Mouse (Mus musculus): ENCODE results near the gene C1ql1. TPM values are rescaled to one million over a fixed set of nuclear protein-coding genes. Genes with fewer than 3 reads are reported as not detected.

Gene C1ql1
- polyA plus RNA-seq, 1 experiment from 2014 or later: 4.1 TPM

DNA sequence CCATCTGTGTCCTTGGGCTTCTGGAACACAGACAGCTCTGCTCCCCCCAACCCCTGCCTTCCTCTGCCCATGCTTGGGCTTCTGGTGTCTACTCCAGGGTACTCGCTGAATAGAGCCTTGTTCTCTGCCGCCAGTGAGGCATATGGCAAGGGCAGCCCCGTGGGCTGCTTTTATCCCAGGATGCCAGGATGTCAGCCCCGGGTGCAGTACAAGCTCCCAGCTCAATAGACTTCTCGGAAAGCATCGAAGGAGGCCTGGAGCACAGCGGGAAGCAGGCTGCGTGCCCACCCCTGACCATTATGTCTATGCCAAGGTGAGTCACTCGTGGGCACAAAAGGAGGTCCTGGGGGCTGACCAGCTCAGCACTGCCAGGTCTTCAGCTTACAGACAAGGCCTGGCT is 48.1 kb downstream of the C1ql1 start:
- ATAC-seq (ENCODE audit: insufficient number of reproducible peaks, low FRiP score, low TSS enrichment, low read depth): no peak
- Histone ChIP-seq H3K4me1 (peaks cover 7% of the 10 kb centered on the region; the same call in 1 of the 2 replicates), H3K36me3 (no peaks in the 10 kb centered on the region), H3K9me3 (replicated peaks) (no peaks in the 10 kb centered on the region), H3K4me3 (replicated peaks) (no peak overlapping the region), H3K4me2 (replicated peaks) (no peak overlapping the region), H3K9ac (no peak overlapping the region), H3K27ac (replicated peaks) (no peak overlapping the region), H3K27me3 (peaks cover 31% of the 10 kb centered on the region)
- 67% methylated on average over 9 of the region's 9 CpGs for WGBS

DNA sequence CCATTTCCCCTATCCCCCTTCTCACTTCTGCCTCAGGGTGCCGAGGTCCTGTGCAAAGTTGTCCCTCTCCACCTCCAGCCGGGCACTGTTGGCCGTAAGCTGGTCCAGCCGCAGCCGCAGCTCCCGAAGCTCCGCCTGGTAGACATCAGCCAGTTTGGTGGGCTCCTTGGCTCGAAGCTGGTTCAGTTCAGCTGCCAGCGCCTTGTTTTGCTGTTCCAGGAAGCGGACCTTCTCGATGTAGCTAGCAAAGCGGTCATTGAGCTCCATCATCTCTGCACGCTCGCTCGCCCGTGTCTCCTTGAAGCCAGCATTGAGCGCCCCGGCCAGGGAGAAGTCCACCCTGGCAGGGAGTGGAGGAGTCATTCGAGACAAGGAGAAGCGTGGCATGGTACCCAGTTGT is 49.8 kb downstream of the C1ql1 start:
- Histone ChIP-seq H3K27me3 (peaks cover 42% of the 10 kb centered on the region), H3K9ac (no peak overlapping the region)

DNA sequence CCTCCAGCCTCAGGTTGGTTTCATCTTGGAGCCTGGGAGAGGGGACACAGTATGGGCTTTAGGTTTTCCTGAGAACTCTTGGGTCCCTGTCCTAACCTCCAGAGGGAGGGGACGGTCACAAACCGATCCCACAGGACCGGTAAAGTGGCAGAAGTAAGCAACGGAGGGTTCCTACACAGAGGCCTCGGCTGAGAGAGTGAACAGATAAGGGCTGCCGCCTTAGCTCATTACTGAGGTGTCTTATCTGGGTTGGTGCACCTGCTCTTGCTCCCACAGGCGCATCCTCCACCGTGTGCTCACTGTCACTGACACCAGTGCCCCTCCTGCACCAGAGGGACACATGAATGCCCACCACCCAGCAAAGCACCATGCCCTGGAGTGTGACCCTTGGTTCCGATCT is 50.7 kb downstream of the C1ql1 start:
- no peak overlapping the region for H3K9ac ChIP-seq
- no peak overlapping the region for H3K27ac ChIP-seq (replicated peaks)
- WGBS: 81% methylated on average over 9 of the region's 9 CpGs
- H3K27me3 ChIP-seq: peaks cover 45% of the 10 kb centered on the region
- H3K4me3 ChIP-seq (replicated peaks): no peak overlapping the region
- no peaks in the 10 kb centered on the region for H3K9me3 ChIP-seq (replicated peaks)
- ATAC-seq (ENCODE audit: insufficient number of reproducible peaks, low FRiP score, low TSS enrichment, low read depth): no peak
- no peak overlapping the region for H3K4me2 ChIP-seq (replicated peaks)
- H3K36me3 ChIP-seq: no peaks in the 10 kb centered on the region
- H3K4me1 ChIP-seq: peaks cover 13% of the 10 kb centered on the region; the same call in 1 of the 2 replicates

More for the DNA sequence above, 49.8 kb downstream of the C1ql1 start:
- H3K4me1 ChIP-seq: peaks cover 14% of the 10 kb centered on the region; the same call in 1 of the 2 replicates
- no peaks in the 10 kb centered on the region for H3K9me3 ChIP-seq (replicated peaks)
- ATAC-seq (ENCODE audit: insufficient number of reproducible peaks, low FRiP score, low TSS enrichment, low read depth): no peak
- no peak overlapping the region for H3K4me2 ChIP-seq (replicated peaks)
- H3K27ac ChIP-seq (replicated peaks): no peak overlapping the region
- H3K36me3 ChIP-seq: no peaks in the 10 kb centered on the region
- H3K4me3 ChIP-seq (replicated peaks): no peak overlapping the region
- WGBS: 76% methylated on average over 20 of the region's 20 CpGs

DNA sequence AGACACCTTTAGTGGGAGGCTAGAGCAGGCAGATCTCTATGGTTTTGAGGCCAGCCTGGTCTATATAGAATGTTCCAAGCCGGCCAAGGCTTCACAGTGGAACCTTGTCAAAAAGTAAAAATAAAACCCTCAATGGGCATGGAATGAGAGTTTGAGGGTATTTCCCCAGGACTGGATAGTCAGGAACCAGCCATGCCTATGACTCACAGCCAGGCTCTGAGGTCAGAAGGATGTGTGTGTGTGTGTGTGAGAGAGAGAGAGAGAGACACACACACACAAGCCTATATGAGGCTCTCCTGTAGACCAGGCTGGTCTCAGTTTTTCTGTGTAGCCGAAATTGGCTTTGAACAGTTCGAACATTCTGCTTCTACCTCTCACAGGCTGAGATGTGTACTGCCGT is 51.8 kb downstream of the C1ql1 start:
- no peak overlapping the region for H3K9ac ChIP-seq
- H3K36me3 ChIP-seq: no peaks in the 10 kb centered on the region
- peaks cover 10% of the 10 kb centered on the region; the same call in 1 of the 2 replicates for H3K4me1 ChIP-seq
- H3K9me3 ChIP-seq (replicated peaks): no peaks in the 10 kb centered on the region
- no peak overlapping the region for H3K4me2 ChIP-seq (replicated peaks)
- no peak overlapping the region for H3K27ac ChIP-seq (replicated peaks)
- WGBS: 84% methylated on average over 4 of the region's 4 CpGs
- H3K27me3 ChIP-seq: peaks cover 45% of the 10 kb centered on the region
- no peak overlapping the region for H3K4me3 ChIP-seq (replicated peaks)
- no peak for ATAC-seq (ENCODE audit: insufficient number of reproducible peaks, low FRiP score, low TSS enrichment, low read depth)

DNA sequence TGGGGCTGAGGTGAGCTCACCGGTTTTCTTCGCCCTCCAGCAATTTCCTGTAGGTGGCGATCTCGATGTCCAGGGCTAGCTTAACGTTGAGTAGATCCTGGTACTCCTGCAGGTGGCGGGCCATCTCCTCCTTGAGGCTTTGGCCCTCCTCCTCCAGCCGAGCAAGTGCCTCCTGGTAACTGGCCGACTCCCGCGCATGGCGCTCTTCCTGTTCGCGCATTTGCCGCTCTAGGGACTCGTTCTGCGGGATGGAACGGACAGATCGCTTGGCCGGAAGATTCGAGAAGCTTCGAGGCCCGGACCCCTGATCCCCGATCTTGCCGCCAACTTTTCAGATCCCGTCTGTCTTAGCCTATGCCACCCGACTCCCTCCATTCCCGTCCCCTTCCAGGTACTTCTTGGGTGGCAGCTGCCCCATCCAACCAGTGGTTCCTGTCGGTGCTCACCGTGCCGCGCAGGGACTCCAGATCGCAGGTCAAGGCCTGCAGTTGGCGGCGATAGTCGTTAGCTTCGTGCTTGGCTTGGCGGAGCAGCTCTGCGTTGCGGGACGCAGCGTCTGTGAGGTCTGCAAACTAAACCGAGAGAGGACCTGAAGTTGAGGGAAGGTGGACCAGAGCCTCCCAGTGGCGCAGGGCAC is 53.4 kb downstream of the C1ql1 start:
- Histone ChIP-seq H3K9me3 (replicated peaks) (no peaks in the 10 kb centered on the region), H3K4me2 (replicated peaks) (peak overlapping the region; percentile 65), H3K4me3 (replicated peaks) (peak overlapping the region; percentile 37), H3K27ac (replicated peaks) (no peak overlapping the region), H3K36me3 (no peaks in the 10 kb centered on the region), H3K4me1 (peaks cover 10% of the 10 kb centered on the region; the same call in 1 of the 2 replicates), H3K9ac (peak overlapping the region; percentile 28; the same call in 1 of the 2 replicates), H3K27me3 (peaks cover 50% of the 10 kb centered on the region)
- 2% methylated on average over 43 of the region's 43 CpGs for WGBS
- peak; percentile 61; the same call in 1 of the 2 replicates for ATAC-seq (ENCODE audit: insufficient number of reproducible peaks, low FRiP score, low TSS enrichment, low read depth)

DNA sequence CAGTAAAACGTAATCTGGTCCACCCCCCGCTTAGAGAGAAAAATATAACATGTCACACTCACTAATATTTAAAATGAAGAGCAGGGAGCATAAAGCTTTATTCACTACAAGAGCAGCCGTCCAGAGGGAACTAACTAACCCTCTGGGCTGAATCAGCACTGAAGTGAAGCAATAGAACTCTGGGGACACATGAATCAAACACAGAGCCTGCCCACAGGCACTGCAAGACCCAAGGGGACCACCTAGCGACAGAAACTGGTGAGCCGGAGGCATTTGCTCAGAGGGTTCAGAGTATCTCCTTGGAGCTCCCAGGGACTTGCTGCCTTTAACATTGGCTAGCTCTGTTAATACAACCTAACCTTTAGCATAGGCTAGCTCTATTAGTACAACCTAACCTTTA is 56.4 kb downstream of the C1ql1 start:
- Histone ChIP-seq H3K27ac (replicated peaks) (no peak overlapping the region), H3K36me3 (no peaks in the 10 kb centered on the region), H3K4me3 (replicated peaks) (no peak overlapping the region), H3K4me1 (peaks cover 10% of the 10 kb centered on the region; the same call in 1 of the 2 replicates), H3K9ac (no peak overlapping the region), H3K27me3 (peaks cover 53% of the 10 kb centered on the region), H3K4me2 (replicated peaks) (no peak overlapping the region), H3K9me3 (replicated peaks) (no peaks in the 10 kb centered on the region)
- ATAC-seq (ENCODE audit: insufficient number of reproducible peaks, low FRiP score, low TSS enrichment, low read depth): no peak
- WGBS: 56% methylated on average over 5 of the region's 5 CpGs

Other genes starting within 250 kb of the C1ql1 start
- gene Ccdc43, start 248.9 kb downstream of the C1ql1 start, polyA plus RNA-seq (2015; fragmentation: Nextera tagmentation; extraction: Ambion mirVana): 40.4 and 41.6 TPM in 2 replicates
- 7.1 and 7.8 TPM in 2 replicates for gene Adam11, start 185.2 kb downstream of the C1ql1 start, polyA plus RNA-seq (2015; fragmentation: Nextera tagmentation; extraction: Ambion mirVana)
- 58.3 and 60.5 TPM in 2 replicates for gene Gjc1, start 127.0 kb downstream of the C1ql1 start, polyA plus RNA-seq (2015; fragmentation: Nextera tagmentation; extraction: Ambion mirVana)
- 1.1 and 2.1 TPM in 2 replicates for gene Higd1b, start 110.8 kb downstream of the C1ql1 start, polyA plus RNA-seq (2015; fragmentation: Nextera tagmentation; extraction: Ambion mirVana)
- gene Eftud2, start 65.7 kb downstream of the C1ql1 start, polyA plus RNA-seq (2015; fragmentation: Nextera tagmentation; extraction: Ambion mirVana): 154 and 167 TPM in 2 replicates
- gene Ccdc103, start 65.5 kb downstream of the C1ql1 start, polyA plus RNA-seq (2015; fragmentation: Nextera tagmentation; extraction: Ambion mirVana): 2.0 and 5.5 TPM in 2 replicates
- not detected in 2 replicates for gene Fam187a, start 61.5 kb downstream of the C1ql1 start, polyA plus RNA-seq (2015; fragmentation: Nextera tagmentation; extraction: Ambion mirVana)
- 0.39 and 0.51 TPM in 2 replicates for gene Gfap, start 45.8 kb downstream of the C1ql1 start, polyA plus RNA-seq (2015; fragmentation: Nextera tagmentation; extraction: Ambion mirVana)
- 8.0 and 8.8 TPM in 2 replicates for gene Kif18b, start 21.6 kb downstream of the C1ql1 start, polyA plus RNA-seq (2015; fragmentation: Nextera tagmentation; extraction: Ambion mirVana)
- 49.5 and 52.9 TPM in 2 replicates for gene Nmt1, start 81.5 kb upstream of the C1ql1 start, polyA plus RNA-seq (2015; fragmentation: Nextera tagmentation; extraction: Ambion mirVana)
- gene Dcakd, start 81.6 kb upstream of the C1ql1 start, polyA plus RNA-seq (2015; fragmentation: Nextera tagmentation; extraction: Ambion mirVana): 144 and 158 TPM in 2 replicates
- gene Plcd3, start 155.0 kb upstream of the C1ql1 start, polyA plus RNA-seq (2015; fragmentation: Nextera tagmentation; extraction: Ambion mirVana): 7.6 and 9.0 TPM in 2 replicates
- 23.4 and 27.9 TPM in 2 replicates for gene Acbd4, start 155.0 kb upstream of the C1ql1 start, polyA plus RNA-seq (2015; fragmentation: Nextera tagmentation; extraction: Ambion mirVana)
- gene Hexim1, start 169.5 kb upstream of the C1ql1 start, polyA plus RNA-seq (2015; fragmentation: Nextera tagmentation; extraction: Ambion mirVana): 5.9 and 6.1 TPM in 2 replicates
- 14.0 and 14.1 TPM in 2 replicates for gene Hexim2, start 185.7 kb upstream of the C1ql1 start, polyA plus RNA-seq (2015; fragmentation: Nextera tagmentation; extraction: Ambion mirVana)
- 2.7 TPM in 2 replicates for gene Fmnl1, start 224.4 kb upstream of the C1ql1 start, polyA plus RNA-seq (2015; fragmentation: Nextera tagmentation; extraction: Ambion mirVana)